Mouse (Mus musculus) stomach, embryonic 16.5 days (tissue): ENCODE results near the gene Cop1. TPM values are rescaled to one million over a fixed set of nuclear protein-coding genes. Genes with fewer than 3 reads are reported as not detected.

Experiments used
- ATAC-seq: fragments of 200-750 bp; cut with Nextera tagmentation; 2 replicates; pipeline ENCODE4 v1.8.0; 2017; ENCODE audit warnings: moderate number of reproducible peaks, moderate TSS enrichment; ENCODE audit not compliant: insufficient read depth, low FRiP score
- H3K27ac ChIP-seq: fragments of 300-500 bp; sonication (generic); 2 replicates; pipeline ENCODE4 v1.5.1; 2014; ENCODE audit warnings: low read length
- H3K27me3 ChIP-seq: fragments of 300-500 bp; sonication (generic); 2 replicates; pipeline ENCODE4 v1.6.1; 2014; ENCODE audit warnings: low read length, control low read depth, mixed read lengths; ENCODE audit not compliant: control insufficient read depth, insufficient read depth
- H3K36me3 ChIP-seq: fragments of 300-500 bp; sonication (generic); 2 replicates; pipeline ENCODE4 v1.6.1; 2014; ENCODE audit warnings: low read length; ENCODE audit not compliant: control insufficient read depth, insufficient read depth
- H3K4me1 ChIP-seq: fragments of 300-500 bp; sonication (generic); 2 replicates; pipeline ENCODE4 v1.6.1; 2014; ENCODE audit warnings: low read length, control low read depth, mixed read lengths; ENCODE audit not compliant: control insufficient read depth, insufficient read depth
- H3K4me2 ChIP-seq: fragments of 300-500 bp; sonication (generic); 2 replicates; pipeline ENCODE4 v1.6.1; 2014; ENCODE audit warnings: low read depth, low read length, mixed read lengths
- H3K4me3 ChIP-seq: fragments of 300-500 bp; sonication (generic); replicated peaks from 2 replicates; pipeline ENCODE4 v1.5.1; 2014; ENCODE audit warnings: mild to moderate bottlenecking, low read length
- H3K9ac ChIP-seq: fragments of 300-500 bp; sonication (generic); 2 replicates; pipeline ENCODE4 v1.6.1; 2014; ENCODE audit warnings: low read length
- H3K9me3 ChIP-seq: fragments of 300-500 bp; sonication (generic); replicated peaks from 2 replicates; pipeline ENCODE4 v1.6.1; 2016; ENCODE audit warnings: low read length, control low read depth; ENCODE audit not compliant: control insufficient read depth
- WGBS: fragments of 180-500 bp; shearing (Covaris S2); extraction: QIAGEN DNeasy Blood & Tissue Kit; methylation state at CpG from one replicate; pipeline ENCODE4 v1.1.7; 2014; 5-methylcytosine and 5-hydroxymethylcytosine counted together
- polyA plus RNA-seq: library from polyadenylated mRNA; unstranded; fragments of >200 nt; fragmentation: Nextera tagmentation; extraction: Ambion mirVana; gene quantifications from 2 replicates; pipeline ENCODE4 v1.2.1, GENCODE M21; 2015

Gene Cop1
- polyA plus RNA-seq, 1 experiment from 2014 or later, result 17.8 TPM

DNA sequence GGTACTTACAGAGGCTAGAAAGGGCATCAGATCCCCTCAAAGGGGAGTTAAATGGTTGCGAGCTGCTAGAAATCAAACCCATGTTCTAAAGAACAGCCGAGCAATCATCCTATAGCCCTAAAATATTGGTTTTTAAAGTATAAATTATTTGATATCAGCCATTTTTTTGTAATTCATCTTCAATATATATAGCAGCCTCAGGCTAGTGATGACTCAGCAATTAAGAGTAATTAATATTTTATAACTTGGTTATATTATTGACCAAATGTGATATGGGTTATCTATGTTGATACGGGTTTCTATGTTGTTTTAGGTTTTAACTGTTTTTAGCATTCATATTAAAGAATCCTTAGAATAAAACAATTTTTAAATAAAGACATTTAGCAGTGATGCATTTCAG, 31.7 kb downstream of the Cop1 start:
- Histone ChIP-seq H3K27ac (no peak overlapping the region), H3K4me3 (no peak overlapping the region), H3K4me1 (no peaks in the 10 kb centered on the region), H3K9ac (no peak overlapping the region), H3K27me3 (no peaks in the 10 kb centered on the region), H3K9me3 (no peaks in the 10 kb centered on the region), H3K36me3 (peaks cover 3% of the 10 kb centered on the region; the same call in 1 of the 2 replicates), H3K4me2 (no peak overlapping the region)
- ATAC-seq, result no peak
- 90% methylated on average over 3 of the region's 3 CpGs for WGBS

DNA sequence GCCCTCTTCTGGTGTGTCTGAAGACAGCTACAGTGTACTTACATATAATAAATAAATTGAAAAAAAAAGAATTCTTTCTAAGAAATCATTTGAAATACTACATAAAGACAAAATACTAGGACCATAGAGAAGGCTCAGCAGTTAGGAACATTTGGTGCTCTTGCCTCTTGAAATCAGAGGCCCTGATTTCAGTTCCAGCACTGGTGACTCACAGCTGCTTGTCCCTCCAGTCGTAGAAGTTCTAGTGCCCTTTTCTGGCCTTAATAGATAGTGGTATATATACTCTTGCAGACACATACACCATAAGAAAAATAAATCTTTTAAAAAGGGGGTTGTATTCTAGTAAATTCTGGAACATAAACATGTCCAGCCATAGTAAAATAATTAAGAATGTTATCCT, 48.0 kb downstream of the Cop1 start:
- no peaks in the 10 kb centered on the region for H3K27me3 ChIP-seq
- no peak overlapping the region for H3K27ac ChIP-seq
- no peaks in the 10 kb centered on the region for H3K36me3 ChIP-seq
- H3K4me1 ChIP-seq, result no peaks in the 10 kb centered on the region
- no peak overlapping the region for H3K9ac ChIP-seq
- 78% methylated on average over 1 of the region's 1 CpGs for WGBS
- no peak overlapping the region for H3K4me2 ChIP-seq
- no peak for ATAC-seq
- H3K9me3 ChIP-seq, result no peaks in the 10 kb centered on the region
- no peak overlapping the region for H3K4me3 ChIP-seq

DNA sequence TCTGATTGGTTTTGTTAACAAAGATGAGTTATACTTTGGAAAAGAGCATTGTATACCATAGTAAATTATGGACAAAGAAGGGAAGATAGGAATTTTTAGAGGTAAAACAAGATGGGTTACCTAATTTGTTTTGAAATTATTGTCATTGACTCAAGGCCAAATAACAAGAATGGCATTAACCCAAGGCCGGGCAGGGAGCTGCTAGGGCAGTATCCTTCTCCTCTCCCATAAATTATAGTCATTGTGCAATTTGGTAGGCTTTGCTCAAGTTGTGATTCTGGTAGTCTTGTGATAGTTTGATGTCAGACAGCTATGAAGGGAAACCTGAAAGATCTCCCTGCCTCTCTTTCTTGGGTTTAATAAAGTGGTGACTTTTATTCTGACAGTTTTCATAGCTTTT, 49.7 kb downstream of the Cop1 start:
- no peak overlapping the region for H3K4me3 ChIP-seq
- ATAC-seq, result no peak
- H3K27me3 ChIP-seq, result no peaks in the 10 kb centered on the region
- H3K27ac ChIP-seq, result no peak overlapping the region
- H3K9me3 ChIP-seq, result no peaks in the 10 kb centered on the region
- no peak overlapping the region for H3K4me2 ChIP-seq
- H3K4me1 ChIP-seq, result no peaks in the 10 kb centered on the region
- H3K36me3 ChIP-seq, result no peaks in the 10 kb centered on the region
- 81% methylated on average over 1 of the region's 1 CpGs for WGBS
- H3K9ac ChIP-seq, result no peak overlapping the region

DNA sequence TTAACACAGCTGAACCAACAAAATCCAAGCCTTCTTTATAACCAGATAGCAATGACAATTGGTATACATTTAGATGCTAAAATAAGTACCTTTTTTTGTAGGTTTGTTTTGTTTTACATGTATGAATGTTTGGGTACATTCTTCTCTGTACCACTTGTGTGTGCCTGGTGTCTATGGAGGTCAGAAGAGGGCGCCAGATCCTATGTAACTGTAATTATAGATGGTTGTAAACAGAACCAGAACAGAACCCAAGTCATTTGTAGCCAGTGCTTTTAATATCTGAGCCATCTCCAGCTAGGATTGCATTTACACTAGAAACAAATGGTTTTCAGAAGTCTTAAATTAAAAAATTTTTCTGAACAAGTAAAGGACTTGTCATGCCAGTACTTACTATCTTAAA, 54.7 kb downstream of the Cop1 start:
- ATAC-seq, result no peak
- Histone ChIP-seq H3K9ac (no peak overlapping the region), H3K27me3 (no peaks in the 10 kb centered on the region), H3K4me2 (no peak overlapping the region), H3K4me1 (no peaks in the 10 kb centered on the region), H3K4me3 (no peak overlapping the region), H3K36me3 (peaks cover 3% of the 10 kb centered on the region; the same call in 1 of the 2 replicates), H3K27ac (no peak overlapping the region), H3K9me3 (no peaks in the 10 kb centered on the region)
- WGBS, result 80% methylated on average over 1 of the region's 1 CpGs

DNA sequence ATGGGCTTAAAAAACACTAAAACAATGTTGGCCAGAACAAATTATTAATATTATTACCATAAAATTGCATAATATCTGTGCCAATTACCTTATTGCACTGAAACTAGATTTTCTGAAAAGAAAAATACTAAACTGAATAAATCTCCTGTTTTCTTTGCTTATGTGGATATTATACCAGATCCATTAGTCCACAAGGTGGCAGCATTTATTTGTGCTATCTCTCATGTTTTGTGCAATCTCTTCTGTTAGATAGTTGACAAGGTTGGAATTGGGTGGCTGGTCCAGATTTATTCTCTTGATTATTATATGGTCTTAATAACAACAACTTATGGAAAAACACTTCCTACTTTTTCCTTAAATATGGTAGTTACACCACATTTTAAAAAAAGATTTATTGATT, 58.1 kb downstream of the Cop1 start:
- H3K4me2 ChIP-seq, result no peak overlapping the region
- no peaks in the 10 kb centered on the region for H3K4me1 ChIP-seq
- H3K36me3 ChIP-seq, result peaks cover 3% of the 10 kb centered on the region; the same call in 1 of the 2 replicates
- no peak overlapping the region for H3K27ac ChIP-seq
- H3K4me3 ChIP-seq, result no peak overlapping the region
- no peaks in the 10 kb centered on the region for H3K9me3 ChIP-seq
- H3K27me3 ChIP-seq, result no peaks in the 10 kb centered on the region
- H3K9ac ChIP-seq, result no peak overlapping the region
- ATAC-seq, result no peak

DNA sequence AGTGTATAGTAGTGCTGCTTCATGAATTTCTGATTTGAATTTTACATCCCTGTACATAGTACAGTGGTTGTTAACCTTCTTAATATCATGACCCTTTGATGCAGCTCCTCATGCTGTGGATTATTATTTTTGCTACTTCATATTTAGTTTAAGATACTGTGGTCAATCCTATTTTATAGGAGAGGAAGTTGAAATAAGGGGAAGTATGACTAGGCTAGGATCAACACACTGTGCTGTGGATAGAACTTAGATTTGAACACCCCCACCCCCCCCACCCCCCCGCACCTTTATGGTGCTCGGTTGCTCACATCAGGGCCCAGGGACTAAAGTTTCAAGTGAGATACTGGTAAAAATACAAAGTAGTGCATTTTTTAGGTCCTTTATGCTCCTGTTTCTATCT, 58.7 kb downstream of the Cop1 start:
- no peak for ATAC-seq
- no peak overlapping the region for H3K27ac ChIP-seq
- no peak overlapping the region for H3K4me3 ChIP-seq
- 93% methylated on average over 2 of the region's 2 CpGs for WGBS
- H3K4me2 ChIP-seq, result no peak overlapping the region
- no peaks in the 10 kb centered on the region for H3K4me1 ChIP-seq
- no peaks in the 10 kb centered on the region for H3K9me3 ChIP-seq
- H3K27me3 ChIP-seq, result no peaks in the 10 kb centered on the region
- H3K36me3 ChIP-seq, result peaks cover 3% of the 10 kb centered on the region; the same call in 1 of the 2 replicates
- H3K9ac ChIP-seq, result no peak overlapping the region

DNA sequence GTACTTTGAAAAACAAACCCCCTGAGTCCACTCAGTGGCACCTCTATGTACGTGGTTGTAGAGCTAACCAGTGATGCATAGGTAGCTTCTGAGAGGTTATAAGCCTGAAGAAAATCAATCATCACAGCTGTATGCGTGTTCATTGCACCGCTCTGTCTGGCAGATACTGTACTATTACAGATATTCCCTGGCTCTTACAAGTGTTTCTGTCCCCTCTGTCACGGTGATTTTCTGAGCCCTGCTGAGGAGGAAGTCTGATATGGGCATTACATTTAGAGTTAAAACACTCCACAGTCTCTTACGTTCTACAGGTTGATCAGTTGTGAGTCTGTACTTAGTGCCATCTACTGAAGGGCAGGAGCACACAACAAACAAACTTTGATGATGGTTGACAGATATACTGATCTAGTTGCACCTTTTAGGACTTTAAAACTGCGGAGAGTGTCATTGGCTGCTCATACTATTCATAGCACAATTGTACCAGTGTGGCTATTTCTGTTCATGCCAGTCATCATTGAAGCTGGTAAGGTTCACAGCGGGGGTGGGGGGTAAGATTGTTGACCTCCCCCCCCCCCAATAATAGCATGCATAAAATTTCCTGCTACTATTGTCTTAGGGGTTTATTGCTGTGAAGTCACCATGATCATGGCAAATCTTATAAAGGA, 69.4 kb downstream of the Cop1 start:
- Histone ChIP-seq H3K9ac (no peak overlapping the region), H3K36me3 (no peaks in the 10 kb centered on the region), H3K9me3 (no peaks in the 10 kb centered on the region), H3K4me1 (no peaks in the 10 kb centered on the region), H3K27me3 (no peaks in the 10 kb centered on the region), H3K4me3 (no peak overlapping the region), H3K4me2 (no peak overlapping the region), H3K27ac (no peak overlapping the region)
- ATAC-seq, result no peak
- 93% methylated on average over 7 of the region's 7 CpGs for WGBS

DNA sequence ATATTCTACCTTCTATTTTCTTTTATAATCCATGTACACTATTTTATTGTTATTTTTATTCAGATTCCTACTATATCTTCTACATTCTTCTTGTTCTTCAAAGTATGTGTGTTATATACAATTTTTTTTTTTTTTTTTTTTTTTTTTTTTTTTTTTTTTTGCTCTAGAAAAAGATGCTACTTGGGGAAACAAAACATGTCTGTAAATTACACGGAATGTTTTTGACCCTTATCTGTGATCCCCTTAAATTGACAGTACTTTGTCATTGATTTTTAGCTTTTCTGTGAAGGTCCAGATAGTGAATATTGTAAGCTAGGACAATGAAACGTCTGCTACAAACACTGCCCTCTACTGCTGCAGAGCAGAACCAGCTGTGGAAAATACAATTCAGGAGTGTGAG, 81.5 kb downstream of the Cop1 start:
- no peak overlapping the region for H3K9ac ChIP-seq
- H3K4me1 ChIP-seq, result no peaks in the 10 kb centered on the region
- H3K27ac ChIP-seq, result no peak overlapping the region
- no peak overlapping the region for H3K4me3 ChIP-seq
- H3K36me3 ChIP-seq, result no peaks in the 10 kb centered on the region; the same call in 1 of the 2 replicates
- ATAC-seq, result no peak
- WGBS, result 54% methylated on average over 2 of the region's 2 CpGs
- no peaks in the 10 kb centered on the region for H3K27me3 ChIP-seq
- no peak overlapping the region for H3K4me2 ChIP-seq
- no peaks in the 10 kb centered on the region for H3K9me3 ChIP-seq

DNA sequence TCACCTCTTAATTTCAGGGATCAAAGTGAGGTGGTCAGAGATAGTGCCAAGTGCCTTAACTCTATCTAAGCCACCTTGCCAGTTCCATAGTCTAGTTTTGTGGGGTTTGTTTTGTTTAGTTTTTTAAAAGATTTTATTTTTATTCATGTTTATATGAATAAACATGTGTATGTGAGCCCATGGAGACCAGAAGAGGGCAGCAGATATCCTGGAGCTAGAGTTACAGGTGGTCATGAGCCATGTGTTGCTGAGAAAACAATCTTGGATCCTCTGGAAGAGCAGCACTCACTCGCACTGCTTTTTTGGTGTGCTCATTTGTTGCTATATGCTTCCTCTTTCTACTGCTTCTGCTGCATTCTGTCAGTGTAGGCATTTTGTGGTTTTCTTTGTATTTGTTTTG, 90.5 kb downstream of the Cop1 start:
- H3K4me1 ChIP-seq, result no peaks in the 10 kb centered on the region
- no peaks in the 10 kb centered on the region for H3K27me3 ChIP-seq
- H3K27ac ChIP-seq, result no peak overlapping the region
- H3K9ac ChIP-seq, result no peak overlapping the region
- peaks cover 3% of the 10 kb centered on the region; the same call in 1 of the 2 replicates for H3K36me3 ChIP-seq
- no peaks in the 10 kb centered on the region for H3K9me3 ChIP-seq
- H3K4me3 ChIP-seq, result no peak overlapping the region
- no peak overlapping the region for H3K4me2 ChIP-seq
- 74% methylated on average over 1 of the region's 1 CpGs for WGBS
- ATAC-seq, result no peak
